Mouse (Mus musculus): ENCODE data around the gene Mcf2.

Mcf2 gene

DNA sequence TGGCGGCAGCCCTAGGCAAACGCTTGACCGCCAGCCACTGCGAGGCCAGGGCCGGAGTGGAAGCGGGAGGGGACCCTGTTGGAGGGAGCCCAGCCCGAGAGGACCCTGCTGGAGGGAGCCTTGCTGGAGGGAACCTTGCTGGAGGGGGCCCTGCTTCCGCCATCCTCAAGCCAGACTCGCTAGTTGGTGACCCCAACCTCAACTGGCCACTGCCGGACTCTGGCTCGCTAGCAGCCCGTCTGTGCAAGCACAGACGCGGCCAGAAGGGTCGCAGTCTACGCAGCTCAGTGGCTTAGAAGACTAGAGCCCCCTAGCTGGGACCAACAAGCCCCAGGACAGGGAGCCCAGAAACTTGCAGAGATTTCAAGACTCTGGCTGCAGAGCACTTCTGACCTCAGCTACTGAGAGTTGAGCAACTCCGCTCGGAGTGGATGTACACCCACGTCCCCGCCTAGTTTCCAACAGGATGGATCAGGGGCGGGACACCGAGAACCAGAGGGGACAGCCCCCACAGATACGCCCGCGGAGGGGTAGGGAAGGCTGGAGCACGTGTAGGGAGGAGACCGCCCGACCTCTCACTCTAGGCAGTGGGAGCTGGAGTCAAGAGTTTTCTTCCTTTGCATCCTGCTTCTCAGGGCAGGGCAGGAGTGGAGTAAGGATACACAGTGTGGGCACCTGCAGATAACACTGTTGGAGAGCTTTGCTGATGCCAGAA lies at the start of gene Mcf2:
Mcf2 (minus strand) TSS at position 346 of the 715 bp plus-strand sequence.
- DNase-seq, result no peak

DNA sequence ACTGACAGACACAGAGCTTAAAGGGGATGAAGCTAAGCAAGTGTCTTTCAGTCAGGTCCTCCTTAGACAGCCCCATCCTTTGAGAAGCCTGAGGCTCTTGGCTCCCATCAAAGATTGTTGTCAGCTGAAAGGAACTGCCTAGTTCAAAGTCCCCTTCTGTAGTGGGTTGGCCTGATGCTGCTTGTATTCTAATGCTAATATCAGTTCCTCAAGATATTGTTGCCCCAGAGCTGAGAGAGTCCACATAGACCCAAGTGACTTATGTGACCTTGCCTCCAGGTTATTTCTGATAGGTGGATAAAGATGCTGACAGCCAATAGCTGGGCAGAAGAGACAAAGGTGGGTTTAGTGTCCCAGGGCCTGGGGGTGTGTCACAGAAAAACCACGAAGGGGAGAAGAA lies 8.8 kb upstream of the Mcf2 start:
- no peak for DNase-seq

- no peak for DNase-seq
Measured at GRCm38 (mm10) chrX:60182611-60183010, 3.7 kb upstream of the Mcf2 start.

- peak in 1 of 2 experiments; percentile 1 for DNase-seq
Measured at GRCm38 (mm10) chrX:60178025-60178743, 705 bp downstream of the Mcf2 start.

GRCm38 (mm10) chrX:60170106-60170505 lies 8.8 kb downstream of the Mcf2 start:
- no peak for DNase-seq

GRCm38 (mm10) chrX:60169511-60169910 lies 9.4 kb downstream of the Mcf2 start:
- no peak for DNase-seq

- no peak for DNase-seq
Measured at GRCm38 (mm10) chrX:60168796-60169195, 10.1 kb downstream of the Mcf2 start.

GRCm38 (mm10) chrX:60147268-60147974 lies 31.5 kb downstream of the Mcf2 start:
- DNase-seq, result no peak

DNA sequence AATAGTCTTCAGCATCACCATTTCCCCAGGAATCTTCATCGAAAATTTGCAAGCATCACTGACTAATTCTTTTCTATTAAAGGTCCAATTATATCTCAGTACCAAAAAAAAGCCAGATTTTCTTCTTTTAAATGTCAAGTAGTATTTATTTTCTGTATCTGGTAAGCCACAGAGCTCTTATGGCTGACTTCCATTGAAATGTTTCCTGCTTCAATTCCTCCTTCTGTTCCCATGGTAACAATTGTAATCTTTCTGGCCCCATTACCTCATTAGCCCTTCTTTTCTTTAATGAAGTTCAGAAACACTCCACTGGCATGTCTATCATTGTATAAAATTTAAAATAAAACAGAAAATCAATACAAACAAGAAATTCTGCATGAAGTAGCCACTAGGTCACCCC lies 103.5 kb downstream of the Mcf2 start:
- no peak for DNase-seq

- DNase-seq, result no peak
Measured at GRCm38 (mm10) chrX:60055185-60055584, 123.7 kb downstream of the Mcf2 start.

- DNase-seq, result no peak
Measured at GRCm38 (mm10) chrX:60054745-60055144, 124.1 kb downstream of the Mcf2 start.

DNA sequence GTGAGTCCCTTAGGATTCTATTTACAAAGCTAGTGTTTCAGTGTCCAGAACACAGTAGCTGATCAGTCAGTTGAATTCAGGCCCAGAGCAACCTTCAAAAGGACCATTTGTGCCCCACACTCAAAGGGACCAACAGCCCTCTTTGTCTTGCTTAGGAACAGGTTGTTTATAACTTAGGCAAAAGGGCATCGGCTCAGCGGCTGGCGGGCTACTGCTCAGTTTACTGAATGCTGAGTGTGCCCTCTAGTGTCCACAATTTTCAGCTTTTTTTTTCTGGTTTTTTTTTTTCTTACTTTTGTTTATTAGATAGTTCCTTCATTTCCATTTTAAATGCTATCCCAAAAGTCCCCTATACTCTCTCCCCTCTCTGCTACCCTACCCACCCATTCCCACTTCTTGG lies 152.2 kb downstream of the Mcf2 start:
- DNase-seq, result peak; percentile 41 to 47

DNA sequence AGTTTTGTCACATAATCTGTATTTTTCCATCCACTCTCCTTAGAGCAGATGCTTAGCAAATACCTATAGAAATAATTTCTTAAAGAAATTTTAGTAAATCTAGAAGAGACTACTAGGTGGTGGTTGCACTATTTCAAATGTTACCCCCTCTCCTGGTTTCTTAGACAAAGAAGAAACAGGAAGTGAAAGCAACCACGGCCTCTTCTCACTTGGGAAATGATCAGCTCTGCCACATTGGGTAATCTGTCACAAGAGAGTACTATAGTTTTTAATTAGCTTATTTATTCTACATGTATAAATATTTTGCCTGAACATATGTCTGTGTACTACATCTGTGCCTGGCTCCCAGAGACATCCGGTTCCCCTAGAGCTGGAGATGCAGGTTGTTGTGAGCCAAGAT lies 157.3 kb downstream of the Mcf2 start:
- DNase-seq, result peak; percentile 31 to 38

DNA sequence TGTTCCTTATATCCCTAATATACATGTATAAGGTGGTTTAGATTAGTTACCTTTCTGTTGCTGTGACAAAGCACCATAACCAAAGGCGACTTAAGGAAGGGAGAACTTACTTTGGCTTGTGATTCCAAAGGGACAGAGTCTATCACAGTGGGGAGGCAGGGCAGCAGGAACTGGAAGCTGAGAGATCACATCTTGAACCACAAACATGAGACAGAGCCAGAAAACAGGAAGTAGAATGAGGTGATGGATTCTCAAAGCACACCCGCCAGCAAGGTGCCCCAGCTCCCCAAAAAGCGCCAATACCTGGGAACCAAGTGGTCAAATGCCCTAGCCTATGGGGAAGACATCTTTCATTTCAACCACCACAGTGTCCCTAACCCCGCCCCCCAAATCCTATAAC lies 157.9 kb downstream of the Mcf2 start:
- DNase-seq, result no peak

DNA sequence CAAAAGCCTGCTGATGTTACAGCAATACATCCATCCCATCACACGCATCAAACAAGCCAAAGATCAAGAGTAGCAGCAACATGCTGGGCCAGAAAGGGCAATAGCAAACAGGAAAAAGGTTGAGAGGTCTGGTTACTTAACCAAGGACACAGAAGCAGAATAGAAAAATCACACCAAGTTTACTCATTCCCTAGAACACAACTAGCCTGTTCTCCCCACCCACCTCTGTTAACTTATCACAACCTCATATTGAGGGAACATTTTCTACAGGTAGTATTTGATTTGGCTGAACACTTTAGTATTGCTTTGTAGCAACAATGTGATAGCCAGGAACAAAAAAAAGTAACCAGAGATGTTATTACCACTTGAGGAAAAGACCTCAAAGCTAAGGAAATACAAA lies 164.3 kb downstream of the Mcf2 start:
- no peak for DNase-seq

- DNase-seq, result peak; percentile 54 to 60
Measured at GRCm38 (mm10) chrX:60013084-60013676, 165.7 kb downstream of the Mcf2 start.
